Mouse (Mus musculus): Measurements from ENCODE around the gene Dcun1d4.
A peak's percentile ranks its signal among the peaks of the same experiment; 100 is the strongest.

Dcun1d4 gene

DNA sequence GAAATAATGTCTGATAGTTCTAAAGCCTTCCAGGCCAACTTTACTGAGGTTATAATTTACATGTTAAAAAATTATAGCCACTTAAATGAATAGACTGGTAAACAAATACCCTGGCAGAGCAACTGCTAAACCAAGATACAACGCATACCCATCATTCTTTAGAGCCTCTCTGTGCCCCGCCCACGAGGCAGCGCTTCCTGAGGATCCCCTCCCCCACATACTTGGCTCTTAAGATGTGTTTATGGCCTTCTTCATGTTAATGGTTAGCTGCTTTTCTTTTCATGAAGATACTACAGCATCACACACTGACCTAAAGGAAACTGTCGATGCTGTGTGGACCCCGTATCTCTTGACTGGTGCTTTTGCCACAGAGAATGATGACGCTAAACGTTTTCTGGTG lies 17.8 kb downstream of the Dcun1d4 start:
- no peak for DNase-seq (ENCODE audit: low spot score)

DNA sequence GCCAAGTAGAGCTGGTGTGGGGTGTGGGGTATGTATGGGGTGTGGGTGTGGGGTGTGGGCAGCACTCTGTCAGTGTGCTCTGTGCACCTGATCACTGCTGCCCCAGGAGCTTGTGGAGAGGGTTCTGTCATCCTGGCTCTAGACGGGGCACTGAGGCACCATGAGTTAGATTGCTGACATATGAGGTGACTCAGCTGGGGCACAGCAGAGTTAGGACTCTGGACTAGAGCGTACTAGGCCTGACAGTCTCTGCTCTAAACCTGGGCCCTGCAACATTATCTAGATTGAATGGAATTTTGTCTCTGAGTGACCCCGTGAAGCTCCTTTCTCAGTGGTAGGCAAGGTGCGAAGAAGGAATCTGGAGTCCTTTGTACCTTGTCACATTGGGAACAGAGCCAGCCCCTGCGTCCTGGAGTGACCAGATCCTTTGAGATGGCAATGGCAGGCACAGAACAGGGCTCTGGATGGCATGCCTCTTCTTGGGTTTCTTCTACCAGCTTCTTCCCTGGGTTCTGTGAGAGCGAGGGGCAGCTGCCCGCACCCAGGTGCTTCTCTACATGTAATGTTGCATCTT lies 20.2 kb downstream of the Dcun1d4 start:
- no peak for DNase-seq (ENCODE audit: low spot score)

DNA sequence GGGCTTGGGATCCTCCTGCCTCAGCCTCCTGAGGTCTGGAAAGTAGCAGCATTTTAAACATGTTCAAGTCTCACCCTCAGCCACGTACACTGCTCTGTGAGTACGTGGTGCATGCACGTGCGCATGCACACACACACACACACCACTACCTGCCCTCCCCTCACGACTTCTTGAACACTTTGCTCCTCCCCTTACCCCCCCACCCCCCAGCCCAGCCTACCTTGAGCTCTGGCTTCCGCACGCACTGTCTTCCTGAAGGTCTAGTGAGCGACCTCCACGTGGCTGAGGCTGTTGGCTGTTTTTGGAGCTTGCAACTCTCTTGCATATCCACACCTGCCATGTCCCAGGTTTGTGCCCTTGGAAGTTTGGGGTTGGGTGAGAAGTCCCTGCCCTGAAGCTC lies 21.6 kb downstream of the Dcun1d4 start:
- no peak for DNase-seq (ENCODE audit: low spot score)

DNA sequence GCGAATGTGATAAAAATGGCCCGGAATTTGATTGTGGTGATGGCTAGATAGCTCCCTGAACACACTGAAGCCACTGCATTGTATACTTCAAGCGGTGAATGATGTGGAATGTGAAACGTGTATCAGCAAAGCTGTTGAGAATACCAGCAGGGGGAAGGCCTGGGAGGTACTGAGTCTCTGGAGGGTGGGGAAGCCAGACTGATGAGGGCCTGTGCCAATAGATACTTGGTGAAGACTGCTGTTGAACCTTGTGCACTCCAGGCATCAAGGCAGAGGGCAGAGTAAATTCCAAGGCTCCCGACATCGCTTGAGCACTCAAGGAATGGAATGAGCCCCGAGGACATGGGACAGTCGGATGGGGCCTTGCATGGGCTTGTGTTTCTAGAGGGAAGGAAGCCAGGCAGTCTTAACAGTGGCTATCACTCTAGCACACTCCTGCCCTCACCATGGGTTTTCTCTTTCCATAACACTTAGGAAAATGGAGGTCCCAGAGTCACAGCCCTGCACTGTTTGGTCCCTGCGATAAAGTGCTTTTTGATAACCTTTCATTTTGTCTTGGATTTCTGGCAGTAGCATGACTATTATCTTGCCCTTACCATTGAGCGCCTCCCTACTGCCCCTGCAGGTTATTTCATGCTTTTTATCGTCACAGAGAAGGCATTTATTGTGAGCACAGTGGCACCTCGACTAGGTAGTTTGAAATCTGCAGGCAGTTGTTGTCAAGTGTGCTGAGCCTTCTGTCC lies 22.4 kb downstream of the Dcun1d4 start:
- DNase-seq (ENCODE audit: low spot score): no peak

DNA sequence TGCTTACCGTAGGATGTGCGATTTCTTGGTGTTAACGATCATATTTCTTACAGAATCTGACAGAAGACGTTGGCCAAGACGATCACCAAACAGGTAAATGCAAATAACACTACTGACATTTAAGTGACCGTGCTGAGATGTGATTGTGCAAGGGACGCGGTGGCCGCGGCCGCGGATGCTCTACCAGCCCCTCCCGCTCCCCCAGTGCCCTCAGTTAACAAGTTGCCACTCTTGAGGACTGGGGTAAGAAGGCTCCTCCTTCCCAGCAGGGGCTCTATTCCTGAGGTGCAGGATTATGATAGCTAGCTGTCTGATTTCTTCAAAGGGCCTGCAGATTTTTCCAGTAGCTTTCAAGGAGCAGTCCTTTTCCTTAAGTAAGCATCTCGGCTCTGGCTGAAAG lies 30.3 kb downstream of the Dcun1d4 start:
- DNase-seq (ENCODE audit: low spot score): no peak

DNA sequence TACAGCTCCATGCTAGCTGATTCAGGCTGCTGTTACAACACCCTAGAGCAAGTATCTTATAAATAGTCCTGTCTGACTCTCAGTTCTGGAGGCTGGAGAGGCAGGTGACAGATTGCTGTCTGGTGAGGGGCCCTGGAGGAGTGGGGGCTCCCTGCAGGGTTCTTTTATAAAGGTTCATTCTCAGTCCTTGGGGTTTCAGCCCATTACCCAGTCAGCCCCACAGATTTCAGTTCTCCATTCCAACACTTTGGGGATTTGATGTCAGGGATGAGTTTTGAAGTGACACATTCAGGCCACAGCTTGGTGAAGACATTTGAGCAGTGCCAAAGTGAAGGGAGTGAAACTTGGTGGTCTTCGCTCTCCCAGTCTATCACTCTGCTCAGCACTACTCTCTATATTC lies 31.4 kb downstream of the Dcun1d4 start:
- no peak for DNase-seq (ENCODE audit: low spot score)

DNA sequence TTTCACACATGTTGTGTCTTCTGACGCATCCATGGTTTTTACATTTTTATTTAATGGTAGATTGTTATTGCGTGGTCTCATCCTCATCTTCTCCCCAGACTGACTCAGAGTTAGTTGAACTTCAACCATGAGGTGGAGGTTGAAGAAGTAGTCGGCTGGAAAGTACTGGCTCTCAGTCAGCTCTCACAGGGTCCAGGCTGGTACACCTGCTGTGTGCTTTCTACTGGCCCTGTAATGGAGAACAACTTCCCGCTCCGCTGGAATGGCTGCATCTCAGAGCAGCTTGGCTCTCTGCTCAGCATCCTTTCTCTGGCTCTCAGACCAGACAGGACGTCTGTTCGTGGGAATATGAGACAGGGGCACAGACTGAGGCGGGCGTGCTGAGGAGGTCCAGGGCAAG lies 31.9 kb downstream of the Dcun1d4 start:
- no peak for DNase-seq (ENCODE audit: low spot score)

DNA sequence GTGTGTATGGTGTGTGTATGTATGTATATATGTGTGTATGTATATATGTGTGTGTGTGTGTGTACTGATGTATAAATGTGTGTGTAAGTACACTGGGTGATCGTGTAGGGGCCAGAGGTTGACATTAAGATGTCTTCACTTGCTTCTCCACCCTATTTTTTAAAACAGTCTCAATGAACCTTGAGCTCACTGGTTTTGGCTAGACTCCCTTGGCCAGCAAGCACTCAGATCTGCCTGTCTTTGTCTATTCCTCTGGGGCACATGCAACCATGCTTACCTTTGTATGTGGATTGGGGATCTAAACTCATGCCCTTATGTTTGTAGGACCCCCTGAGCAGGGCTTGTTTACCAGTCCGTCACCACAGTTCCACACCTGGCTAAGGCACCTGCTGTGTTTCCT lies 33.4 kb downstream of the Dcun1d4 start:
- no peak for DNase-seq (ENCODE audit: low spot score)

DNA sequence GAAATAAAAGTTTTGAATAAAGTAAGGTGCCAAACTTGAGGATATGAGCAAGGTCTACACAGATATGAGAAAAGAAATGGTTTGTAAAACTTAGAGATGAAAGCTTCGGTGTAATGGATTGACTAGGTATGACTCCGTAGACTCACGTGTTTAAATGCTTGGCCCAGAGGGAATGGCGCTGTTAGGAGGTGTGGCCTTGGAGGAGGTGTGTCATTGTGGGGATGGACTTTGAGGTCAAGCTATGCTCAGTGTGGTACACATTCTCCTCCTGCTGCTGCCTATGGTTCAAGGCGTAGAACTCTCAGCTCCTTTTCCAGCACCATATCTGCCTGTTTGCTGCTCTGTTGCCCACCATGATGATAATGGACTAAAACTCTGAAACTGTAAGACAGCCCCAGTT lies 36.5 kb downstream of the Dcun1d4 start:
- DNase-seq (ENCODE audit: low spot score): no peak

DNA sequence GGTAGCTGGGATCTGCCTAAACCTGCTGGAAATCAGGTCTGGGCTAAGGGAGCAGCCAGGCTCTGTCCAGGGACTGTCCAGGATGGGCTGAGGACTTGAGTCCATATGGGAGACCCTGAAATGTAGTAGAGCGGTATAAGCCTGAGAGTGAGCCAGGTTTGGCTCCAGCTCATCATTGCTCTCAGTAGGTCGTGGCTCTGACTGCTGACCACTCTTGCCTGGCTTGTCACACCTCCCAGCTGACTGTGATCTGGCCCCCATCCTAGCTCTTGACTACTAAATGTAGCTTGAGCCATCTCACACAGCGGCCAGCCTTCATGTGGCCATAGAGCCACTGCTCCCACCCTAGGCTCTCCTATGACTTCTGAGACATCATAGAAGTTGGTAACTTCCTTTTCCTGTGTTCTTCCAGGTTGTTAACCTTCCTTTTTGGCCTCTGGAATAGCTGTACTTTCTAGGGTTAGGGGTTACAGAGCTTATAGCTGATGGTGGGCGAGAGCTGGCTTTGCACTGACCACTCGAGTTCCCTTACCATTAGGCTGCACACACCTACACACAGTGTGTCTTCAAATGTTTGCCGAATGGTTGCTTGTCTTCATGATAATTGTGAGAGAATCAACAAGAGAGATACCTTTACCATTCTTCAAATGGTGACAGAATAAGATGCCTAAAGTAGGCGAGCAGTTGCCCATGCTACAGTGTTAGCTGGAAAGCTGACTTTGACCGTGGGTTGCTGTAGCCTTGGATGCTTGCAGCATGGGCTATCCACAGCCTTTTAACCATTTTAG lies 37.8 kb downstream of the Dcun1d4 start:
- DNase-seq (ENCODE audit: low spot score): no peak

DNA sequence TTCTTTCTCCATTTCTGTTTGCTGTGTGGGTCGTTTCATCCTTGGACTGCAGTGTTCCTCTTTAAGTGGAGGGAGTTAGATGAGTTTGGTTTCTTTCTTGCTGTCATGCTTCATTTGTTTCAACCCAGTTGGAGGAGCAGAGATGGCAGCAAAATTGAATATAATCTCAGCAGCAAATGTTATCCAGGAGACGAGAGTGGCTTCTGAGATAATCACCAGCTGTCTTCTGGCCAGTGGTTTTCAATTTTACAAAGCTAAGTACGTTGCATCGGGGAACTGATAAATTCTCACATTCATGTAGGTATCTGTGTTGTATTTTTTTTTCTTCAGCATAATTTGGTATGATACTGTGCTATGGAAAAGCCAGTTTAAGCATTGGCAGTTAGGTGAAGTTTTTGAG lies 40.0 kb downstream of the Dcun1d4 start:
- no peak for DNase-seq (ENCODE audit: low spot score)

DNA sequence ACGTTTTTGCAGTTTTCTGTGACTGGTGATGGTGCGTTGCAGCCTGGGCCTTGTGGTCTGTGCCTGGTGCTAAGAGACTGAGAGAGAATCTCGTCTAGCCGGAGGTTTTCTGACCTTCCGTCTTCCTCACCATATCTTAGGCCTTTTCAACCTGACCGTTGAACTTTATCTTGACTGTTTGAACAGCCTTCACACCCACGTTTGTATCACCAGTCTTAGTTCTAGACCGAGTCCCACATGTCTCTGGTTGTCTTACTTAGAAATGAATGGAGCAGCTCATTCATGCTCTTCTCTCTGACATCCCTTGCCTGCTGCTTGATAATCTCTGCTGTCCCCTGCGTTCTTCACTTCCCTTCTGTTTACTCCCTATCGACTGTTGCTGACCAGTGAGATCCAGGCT lies 42.4 kb downstream of the Dcun1d4 start:
- DNase-seq (ENCODE audit: low spot score): no peak

DNA sequence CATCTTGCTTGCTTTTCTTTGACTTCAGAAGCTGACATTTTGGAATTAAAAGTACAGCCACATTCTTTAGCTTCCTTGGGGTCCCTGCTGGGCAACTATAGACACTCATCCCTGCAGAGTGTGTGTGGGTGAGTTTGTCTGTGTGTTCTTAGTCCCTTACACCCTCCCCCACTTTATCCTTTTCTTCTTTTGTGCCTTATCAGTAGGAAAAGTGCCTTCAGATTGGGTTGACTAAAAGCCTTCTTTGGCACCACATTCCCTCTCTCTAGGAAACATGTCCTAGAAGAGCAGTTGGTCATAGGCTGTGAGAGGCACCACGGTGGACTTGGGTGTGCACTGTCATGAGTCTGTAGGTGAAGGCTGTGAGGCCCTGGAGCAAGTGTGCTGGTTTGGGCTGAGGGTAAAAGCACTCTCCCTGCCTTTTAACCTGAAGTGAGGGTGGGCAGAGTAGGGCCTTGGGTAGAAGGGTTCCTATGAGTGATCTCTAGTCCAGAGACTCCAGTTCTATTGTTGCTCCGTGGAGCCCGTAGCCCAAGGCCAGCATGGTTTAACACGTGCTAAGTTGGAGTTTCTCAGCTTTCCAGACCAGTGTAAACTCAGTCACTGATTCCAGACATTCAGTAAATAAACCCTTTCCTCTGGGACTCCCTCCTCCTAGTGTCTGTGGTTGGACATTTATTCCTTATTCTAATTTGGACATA lies 43.6 kb downstream of the Dcun1d4 start:
- DNase-seq (ENCODE audit: low spot score): no peak

DNA sequence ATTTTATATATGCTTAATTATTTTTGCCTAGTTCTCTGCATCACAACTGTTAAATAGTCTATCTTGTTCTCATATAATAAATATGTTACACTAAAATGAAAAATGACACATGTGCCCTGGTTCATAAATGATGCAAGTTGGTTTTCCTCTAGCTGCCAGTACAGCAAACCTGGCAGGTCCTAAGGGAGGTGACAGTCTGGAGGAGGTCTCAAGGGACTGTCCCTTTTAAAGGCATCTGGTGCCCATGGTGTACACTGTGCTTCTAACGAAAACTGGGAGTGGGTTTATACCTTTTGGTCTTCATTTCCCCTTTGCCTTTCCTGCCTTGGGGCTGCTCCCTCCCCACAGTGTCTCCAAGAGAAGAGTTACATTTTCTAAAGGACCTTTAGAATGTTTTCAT lies 51.4 kb downstream of the Dcun1d4 start:
- DNase-seq (ENCODE audit: low spot score): peak; percentile 19

DNA sequence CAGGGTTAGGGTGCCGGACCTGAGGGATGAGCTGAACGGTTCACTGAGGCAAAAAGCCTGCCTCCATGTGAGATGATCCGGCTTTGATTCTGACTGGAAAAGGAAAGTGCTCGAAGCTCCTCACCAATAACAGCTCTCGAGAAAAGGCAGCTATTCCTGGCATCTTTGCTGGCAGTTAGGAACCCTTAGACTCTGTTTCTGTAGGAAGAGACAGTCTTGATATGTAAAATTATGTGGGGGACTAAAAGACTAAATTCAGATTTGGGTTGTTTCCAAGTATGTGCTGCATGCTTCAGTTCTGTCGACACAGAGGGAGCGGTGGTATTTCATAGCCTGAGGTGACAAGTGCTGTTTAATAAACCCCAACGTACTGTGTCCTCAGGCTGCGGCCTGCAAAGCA lies 52.1 kb downstream of the Dcun1d4 start:
- DNase-seq (ENCODE audit: low spot score): no peak

DNA sequence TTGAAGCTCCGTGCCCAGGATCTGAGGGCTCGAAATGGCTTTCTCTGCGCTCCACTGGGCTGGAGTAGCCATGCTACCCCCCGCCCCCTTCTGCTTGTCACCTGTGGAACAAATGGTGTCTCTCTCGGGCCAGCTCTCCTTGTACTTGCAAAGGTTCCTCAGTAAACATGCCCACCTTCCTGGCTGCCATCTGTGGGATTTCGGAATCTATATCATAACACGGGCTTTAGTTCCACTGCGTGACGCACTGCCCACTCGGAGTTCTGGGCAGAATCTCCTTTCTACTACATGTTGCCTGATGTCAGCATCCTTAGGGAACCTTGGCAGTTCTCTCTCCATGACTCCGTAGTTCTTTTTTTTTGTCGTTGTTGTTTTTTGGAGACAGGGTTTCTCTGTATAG lies 56.9 kb downstream of the Dcun1d4 start:
- no peak for DNase-seq (ENCODE audit: low spot score)

DNA sequence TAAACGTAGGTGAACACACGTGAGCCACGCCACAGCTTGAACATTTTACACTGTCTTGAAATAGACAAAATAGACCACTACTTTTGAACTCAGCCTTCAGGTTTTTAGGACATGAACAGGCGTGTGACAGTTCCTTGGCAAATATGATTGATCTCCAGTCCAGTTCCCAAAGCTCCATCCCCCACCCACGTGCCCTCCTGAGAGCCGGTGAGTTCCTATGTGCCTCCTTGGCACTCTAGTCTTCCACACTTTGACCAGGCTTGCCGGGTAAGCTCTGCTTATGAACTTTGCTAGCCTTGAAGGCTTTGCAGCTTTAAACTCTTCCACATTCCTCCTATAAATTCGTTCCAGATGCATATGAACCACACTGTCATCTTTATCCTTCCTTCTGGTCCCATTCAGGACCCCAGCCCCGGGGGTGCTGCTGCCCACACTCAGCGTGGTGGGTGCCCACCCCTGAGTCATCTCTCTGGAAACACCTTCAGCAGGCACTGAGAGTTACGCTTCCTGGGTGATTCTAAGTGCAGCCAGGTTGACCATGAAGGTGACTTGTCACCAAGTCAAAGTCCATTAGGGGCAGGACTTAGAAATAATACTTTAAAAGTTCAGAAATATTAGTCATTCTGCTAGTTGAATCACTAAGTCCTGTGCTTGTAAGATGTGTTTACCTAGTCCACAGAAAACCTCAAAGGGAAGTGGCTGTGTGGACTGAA lies 57.9 kb downstream of the Dcun1d4 start:
- no peak for DNase-seq (ENCODE audit: low spot score)

DNA sequence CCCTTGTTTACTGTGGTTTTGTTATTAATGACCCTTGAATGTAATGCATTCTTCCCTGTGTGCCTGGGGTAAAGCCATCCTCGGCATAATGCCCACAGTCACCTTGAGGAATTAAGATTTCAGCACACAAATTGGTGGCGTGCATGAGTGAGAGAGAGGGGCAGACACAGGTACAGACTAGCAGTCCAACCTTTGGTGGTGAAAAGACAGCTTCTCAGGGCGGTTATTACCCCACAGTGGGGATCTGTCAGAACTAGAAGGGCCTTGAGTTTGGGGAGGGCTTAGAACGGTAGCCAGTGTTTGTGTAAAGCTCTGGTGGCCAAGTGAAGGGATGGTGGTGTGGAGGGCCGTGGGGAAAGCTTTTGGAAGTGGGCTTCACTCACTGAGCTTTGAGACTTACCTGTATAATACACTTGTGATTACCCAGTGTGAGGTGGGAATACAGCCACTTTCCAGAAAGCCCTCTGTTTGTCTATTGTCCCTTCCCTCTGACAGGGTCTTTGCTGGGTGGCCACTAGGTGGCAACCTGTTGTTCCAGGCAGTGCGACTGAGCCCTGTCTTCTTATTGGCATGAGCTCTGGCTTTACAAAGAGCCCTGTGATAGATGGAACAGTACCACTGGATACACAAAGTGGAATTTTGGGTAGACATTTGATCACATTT lies 59.2 kb downstream of the Dcun1d4 start:
- DNase-seq (ENCODE audit: low spot score): peak; percentile 78

DNA sequence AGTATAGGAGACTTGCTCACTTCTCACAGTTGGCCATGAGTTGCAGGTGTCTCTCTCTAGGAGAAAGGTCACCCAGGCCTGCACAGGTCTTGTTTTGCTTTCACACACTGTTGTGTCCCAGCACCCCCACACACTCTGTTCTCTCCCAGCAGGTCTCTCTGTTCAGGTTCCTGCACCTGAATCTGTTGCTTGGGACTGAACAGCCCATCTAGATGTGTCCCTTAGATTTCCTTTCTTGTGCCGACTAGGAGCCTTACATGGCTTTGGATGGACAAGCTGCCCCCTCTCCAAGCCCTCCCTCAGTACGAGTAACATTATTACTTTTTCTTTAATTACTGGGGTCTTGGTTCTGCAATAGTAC lies 59.7 kb downstream of the Dcun1d4 start:
- DNase-seq (ENCODE audit: low spot score): no peak

DNA sequence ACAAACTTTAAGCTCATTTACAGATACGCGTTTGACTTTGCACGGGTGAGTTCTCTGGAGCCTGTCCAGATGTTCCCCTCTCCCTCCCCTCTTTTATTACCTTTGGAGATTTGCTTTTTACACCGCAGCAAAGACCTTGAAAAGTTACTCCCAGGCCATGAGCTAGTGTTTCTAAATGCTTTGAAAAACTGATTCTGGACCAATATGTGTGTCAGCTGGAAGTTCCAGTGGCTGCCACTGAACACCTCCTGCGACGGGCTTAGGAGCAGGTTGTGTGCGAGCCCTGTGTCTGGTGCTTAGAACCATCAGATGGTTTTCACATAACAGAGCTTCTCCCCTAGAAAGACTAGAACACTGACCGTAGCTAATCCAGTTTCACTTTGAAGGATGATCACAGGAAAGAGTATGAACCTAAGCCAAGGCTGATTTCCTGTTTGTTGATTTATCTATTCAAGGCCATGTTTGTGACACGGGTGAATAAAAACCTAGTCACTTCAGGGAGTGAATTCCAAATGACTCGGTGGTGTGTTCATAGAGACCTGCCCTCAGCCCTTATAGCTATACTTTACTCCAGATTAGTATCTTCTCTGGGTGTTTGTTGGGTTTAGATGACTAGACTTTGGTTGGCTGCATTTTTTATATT lies 63.4 kb downstream of the Dcun1d4 start:
- no peak for DNase-seq (ENCODE audit: low spot score)

DNA sequence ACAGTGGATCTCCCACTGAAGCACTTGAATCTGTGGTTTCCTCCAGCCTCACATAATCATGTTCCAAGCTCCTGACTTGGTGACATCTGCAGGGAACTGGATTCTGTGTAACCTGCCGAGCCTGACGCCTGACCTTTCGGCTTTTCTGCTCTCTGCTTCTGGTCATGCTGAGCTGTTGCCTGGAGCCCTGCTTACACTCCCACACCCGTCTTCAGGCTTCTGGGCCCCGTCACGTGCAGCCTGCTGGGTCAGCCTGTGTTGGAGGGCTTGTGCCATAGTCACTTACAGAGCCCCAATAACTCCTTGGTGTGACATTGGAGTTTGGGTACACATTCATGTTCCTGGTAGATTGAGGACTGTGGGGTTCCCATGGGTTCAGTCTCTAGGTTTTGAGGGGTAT lies 64.8 kb downstream of the Dcun1d4 start:
- DNase-seq (ENCODE audit: low spot score): peak; percentile 10

Data from retina, embryonic 14.5 days (tissue).